ENCODE assay signal across 23 mouse cellular contexts in the genomic region with DNA sequence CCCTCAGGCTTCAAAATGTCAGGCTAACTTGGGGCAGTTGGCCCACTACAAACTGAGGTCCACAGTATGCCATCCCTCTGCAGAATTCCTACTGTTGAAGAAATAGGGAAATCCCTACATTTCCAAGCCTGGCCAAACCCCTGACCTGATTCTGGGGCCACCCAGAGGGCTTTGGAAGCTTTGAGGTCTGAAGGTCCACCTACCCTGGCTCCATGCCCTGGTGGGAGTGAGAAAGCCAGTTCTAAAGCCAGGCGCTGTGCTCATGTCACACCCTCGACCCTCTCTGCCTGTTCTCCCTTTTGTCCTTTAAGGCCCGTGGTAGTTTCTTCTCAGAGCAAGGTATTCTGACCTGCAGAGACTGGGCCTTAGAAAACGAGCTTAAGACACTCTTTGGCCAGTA.
DNase-seq lines count a peak whose midpoint lies in the region; ATAC-seq and TF ChIP-seq lines count a peak whose summit lies in the region.
"Had no signal": no experiment of that assay in that cellular context is flagged by ENCODE, and none has a peak within 500 bp of the region (broad histone marks: within the 10 kb centered on the region; RNA-seq: fewer than 3 reads in every experiment).

No protein-coding gene starts in this region.

- no peak overlapping the region for H3K4me2 ChIP-seq in forebrain, embryonic 12.5 days
- no peak overlapping the region for H3K4me2 ChIP-seq in forebrain, postnatal 0 days (ENCODE audit: low read depth)
- no peak overlapping the region for H3K4me2 ChIP-seq in lung, postnatal 0 days (replicated peaks; ENCODE audit: low read depth, low read length)
- H3K4me2 ChIP-seq: embryonic facial prominence, embryonic 12.5 days; forebrain, embryonic 15.5 days; hindbrain, embryonic 12.5 days; limb, embryonic 15.5 days; liver, embryonic 15.5 days had no signal

- TF ChIP-seq EP300 in lung, postnatal 0 days (IDR thresholded peaks at IDR 0.05) = no peak

- H3K4me1 ChIP-seq in forebrain, embryonic 12.5 days = no peaks in the 10 kb centered on the region
- peaks cover 4% of the 10 kb centered on the region; the same call in 1 of the 2 replicates for H3K4me1 ChIP-seq in forebrain, postnatal 0 days (ENCODE audit: insufficient read depth)
- no peaks in the 10 kb centered on the region for H3K4me1 ChIP-seq in lung, postnatal 0 days (ENCODE audit: insufficient read depth, low read depth, low read length)
- H3K4me1 ChIP-seq in cerebellum, adult 2 months (ENCODE audit: control insufficient read depth, insufficient read depth, low read length) = peaks cover 2% of the 10 kb centered on the region
- H3K4me1 ChIP-seq: embryonic facial prominence, embryonic 12.5 days; hindbrain, embryonic 12.5 days; limb, embryonic 15.5 days had no signal

- H3K27ac ChIP-seq in forebrain, embryonic 12.5 days = peak overlapping the region; percentile 25; the same call in 1 of the 2 replicates
- no peak overlapping the region for H3K27ac ChIP-seq in forebrain, postnatal 0 days (ENCODE audit: low read depth, low read length)
- no peak overlapping the region; the same call in 1 of the 2 replicates for H3K27ac ChIP-seq in lung, postnatal 0 days (ENCODE audit: low read length)
- H3K27ac ChIP-seq in cerebellum, adult 2 months (ENCODE audit: insufficient read depth, low read length) = no peak overlapping the region
- H3K27ac ChIP-seq: embryonic facial prominence, embryonic 12.5 days; forebrain, embryonic 15.5 days; gastrocnemius, adult 2 months; hindbrain, embryonic 12.5 days; limb, embryonic 15.5 days; liver, embryonic 15.5 days; macrophage; midbrain, embryonic 10.5 days had no signal

- no peak overlapping the region for H3K4me3 ChIP-seq in forebrain, embryonic 12.5 days (replicated peaks)
- H3K4me3 ChIP-seq in forebrain, postnatal 0 days (ENCODE audit: low read depth, low read length) = no peak overlapping the region
- no peak overlapping the region for H3K4me3 ChIP-seq in lung, postnatal 0 days (ENCODE audit: low read depth, low read length)
- H3K4me3 ChIP-seq in cerebellum, adult 2 months (replicated peaks; ENCODE audit: insufficient read depth, low read depth, low read length) = no peak overlapping the region
- H3K4me3 ChIP-seq: embryonic facial prominence, embryonic 12.5 days; erythroblast, embryonic 14.5 days; forebrain, embryonic 15.5 days; gastrocnemius, adult 2 months; hindbrain, embryonic 12.5 days; limb, embryonic 15.5 days; liver, embryonic 15.5 days; midbrain, embryonic 10.5 days had no signal

- ATAC-seq in forebrain, embryonic 12.5 days (ENCODE audit: low FRiP score) = no peak
- ATAC-seq in forebrain, postnatal 0 days = no peak
- no peak for ATAC-seq in lung, postnatal 0 days
- no peak for ATAC-seq in erythroid progenitor cell, adult 5-6 weeks (replicated peaks; ENCODE audit: low FRiP score, poor library complexity, severe bottlenecking)
- ATAC-seq: forebrain, embryonic 15.5 days; inflammation-experienced regulatory T-cells, adult 6 months had no signal

- 64% methylated on average over 4 of the region's 4 CpGs for WGBS in forebrain, embryonic 12.5 days
- WGBS in forebrain, postnatal 0 days = 45% methylated on average over 4 of the region's 4 CpGs
- WGBS in lung, postnatal 0 days = 55% methylated on average over 4 of the region's 4 CpGs
- WGBS in cerebellum, adult 2 months = 39% methylated on average over 4 of the region's 4 CpGs

- TF ChIP-seq POLR2A in cerebellum, adult 2 months (IDR thresholded peaks at IDR 0.05; ENCODE audit: borderline replicate concordance, insufficient read depth, low read length) = no peak

- H3K27me3 ChIP-seq in forebrain, embryonic 12.5 days = peaks cover 19% of the 10 kb centered on the region
- no peaks in the 10 kb centered on the region for H3K27me3 ChIP-seq in forebrain, postnatal 0 days (ENCODE audit: insufficient read depth, low read length)
- H3K27me3 ChIP-seq in lung, postnatal 0 days (replicated peaks; ENCODE audit: insufficient read depth, low read length) = no peaks in the 10 kb centered on the region
- H3K27me3 ChIP-seq in cerebellum, adult 2 months (ENCODE audit: control insufficient read depth, insufficient read depth, low read length) = no peaks in the 10 kb centered on the region
- H3K27me3 ChIP-seq: embryonic facial prominence, embryonic 12.5 days; forebrain, embryonic 15.5 days; liver, embryonic 15.5 days had no signal

- no peaks in the 10 kb centered on the region for H3K36me3 ChIP-seq in forebrain, embryonic 12.5 days (replicated peaks)
- no peaks in the 10 kb centered on the region for H3K36me3 ChIP-seq in forebrain, postnatal 0 days (ENCODE audit: insufficient read depth)
- no peaks in the 10 kb centered on the region for H3K36me3 ChIP-seq in lung, postnatal 0 days (ENCODE audit: insufficient read depth, low read length)
- H3K36me3 ChIP-seq: forebrain, embryonic 15.5 days; hindbrain, embryonic 12.5 days had no signal

- no peak overlapping the region for H3K9ac ChIP-seq in forebrain, embryonic 12.5 days
- H3K9ac ChIP-seq in forebrain, postnatal 0 days = no peak overlapping the region
- no peak overlapping the region for H3K9ac ChIP-seq in lung, postnatal 0 days (replicated peaks; ENCODE audit: low read depth)
- H3K9ac ChIP-seq: embryonic facial prominence, embryonic 12.5 days; forebrain, embryonic 15.5 days; hindbrain, embryonic 12.5 days; limb, embryonic 15.5 days; liver, embryonic 15.5 days had no signal

- no peak for DNase-seq in forebrain, postnatal 0 days
- DNase-seq in lung, postnatal 25 days (ENCODE audit: low spot score) = peak; percentile 8
- no peak for DNase-seq in lung, postnatal 0 days (ENCODE audit: low spot score)
- DNase-seq in cerebellum, adult 2 months = peak; percentile 33 to 50
- DNase-seq in cerebellum, postnatal 25 days = peak; percentile 47 to 50
- no peak for DNase-seq in frontal cortex, postnatal 25 days (ENCODE audit: low spot score in 2 of 2)
- DNase-seq: adrenal gland, adult 8-10 months; B cell, adult 2 months; gastrocnemius, adult 2 months; kidney, adult 8-10 months; kidney, postnatal 25 days; thymus, postnatal 25 days had no signal

- H3K9me3 ChIP-seq in forebrain, embryonic 12.5 days = no peaks in the 10 kb centered on the region
- no peaks in the 10 kb centered on the region for H3K9me3 ChIP-seq in forebrain, postnatal 0 days (ENCODE audit: low read length)
- no peaks in the 10 kb centered on the region for H3K9me3 ChIP-seq in lung, postnatal 0 days (ENCODE audit: low read length)
- H3K9me3 ChIP-seq: embryonic facial prominence, embryonic 12.5 days; forebrain, embryonic 15.5 days; hindbrain, embryonic 12.5 days; limb, embryonic 15.5 days; liver, embryonic 15.5 days; midbrain, embryonic 10.5 days had no signal

- TF ChIP-seq CTCF in forebrain, postnatal 0 days (IDR thresholded peaks at IDR 0.05; ENCODE audit: low read depth) = no peak
- TF ChIP-seq CTCF in lung, postnatal 0 days (IDR thresholded peaks at IDR 0.05) = no peak
- no peak for TF ChIP-seq CTCF in cerebellum, adult 2 months (IDR thresholded peaks at IDR 0.05; ENCODE audit: borderline replicate concordance, insufficient read depth, low read depth, low read length)

Comparison
In these comparisons a context has a peak if more than half of its experiments do, and no peak if none do; other contexts are left out.
1. DNase-seq: peak in lung, postnatal 25 days (single experiment), cerebellum, adult 2 months (2 of 2) and cerebellum, postnatal 25 days (2 of 2); none in forebrain, postnatal 0 days (single experiment), lung, postnatal 0 days (single experiment) and frontal cortex, postnatal 25 days (0 of 2).